Mouse (Mus musculus): ENCODE data around the gene Zfp639. TPM values are rescaled to one million over a fixed set of nuclear protein-coding genes. Genes with fewer than 3 reads are reported as not detected.

Zfp639 gene
- polyA plus RNA-seq, 1 experiment from 2014 or later = 36.0 TPM

DNA sequence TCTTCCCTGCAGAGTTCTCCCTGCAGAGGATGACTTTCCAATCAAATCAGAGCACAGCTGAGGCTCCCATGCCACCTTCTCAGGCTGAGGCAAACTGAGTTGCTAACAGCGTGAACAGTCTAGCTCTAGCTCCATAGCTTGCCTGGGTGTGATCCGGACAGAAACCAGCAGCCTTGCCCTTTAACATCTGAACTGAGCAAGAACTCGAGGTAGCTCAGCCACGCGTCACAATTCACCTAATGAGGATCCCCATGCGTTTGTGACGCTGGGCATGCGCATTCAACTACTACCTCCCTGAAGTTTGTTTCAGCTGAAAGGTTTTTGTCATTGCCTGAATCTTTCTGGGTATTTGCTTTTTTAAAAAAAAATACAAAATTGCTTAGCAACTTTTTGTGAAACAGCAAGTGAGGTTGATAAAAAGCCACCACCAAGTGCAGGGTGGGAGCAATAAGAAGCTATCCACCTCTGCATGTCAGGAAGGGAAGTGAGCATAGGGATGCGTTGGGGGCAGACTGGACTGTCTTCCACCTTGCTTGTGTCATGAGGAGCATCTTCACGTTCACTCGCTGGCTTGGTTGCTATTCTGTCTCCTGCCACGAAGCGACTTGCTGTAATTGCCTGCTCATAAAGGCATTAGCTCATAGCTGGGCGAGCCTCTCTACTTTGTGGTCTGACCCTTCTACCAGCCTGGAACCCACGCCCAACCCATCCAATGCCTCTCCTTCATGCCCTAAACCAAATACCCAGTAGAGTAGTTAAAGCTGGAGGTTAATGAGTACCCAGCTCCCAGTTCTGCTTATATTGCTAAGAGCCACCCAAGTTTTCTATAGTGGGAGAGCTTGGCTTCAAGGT is 19.8 kb upstream of the Zfp639 start:
- H3K4me3 ChIP-seq = no peak overlapping the region
- H3K9ac ChIP-seq = no peak overlapping the region
- H3K36me3 ChIP-seq = no peaks in the 10 kb centered on the region
- no peak overlapping the region for H3K27ac ChIP-seq
- H3K4me1 ChIP-seq = no peaks in the 10 kb centered on the region
- H3K27me3 ChIP-seq = no peaks in the 10 kb centered on the region
- H3K9me3 ChIP-seq = no peaks in the 10 kb centered on the region
- WGBS = 74% methylated on average over 15 of the region's 15 CpGs
- no peak for ATAC-seq (ENCODE audit: insufficient number of reproducible peaks, low FRiP score, low TSS enrichment, low read depth)
- no peak overlapping the region for H3K4me2 ChIP-seq

DNA sequence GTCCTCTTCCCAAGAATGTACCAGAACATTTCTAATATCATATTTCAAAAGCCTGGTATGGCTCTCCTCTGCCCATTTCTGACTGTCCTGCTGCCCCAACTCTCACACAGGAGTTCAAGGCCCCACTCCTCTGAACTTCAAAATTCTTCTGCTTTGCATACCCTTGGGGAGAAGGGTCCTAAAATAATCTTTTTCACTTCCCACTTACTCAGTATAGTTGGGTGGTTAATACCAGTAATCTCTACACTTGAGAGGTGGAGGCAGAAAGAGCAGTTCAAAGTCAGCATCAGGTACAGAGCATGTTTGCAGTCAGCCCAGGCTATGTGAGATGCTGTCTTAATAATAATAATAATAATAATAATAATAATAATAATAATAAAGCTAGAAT is 19.1 kb upstream of the Zfp639 start:
- Histone ChIP-seq H3K4me3 (no peak overlapping the region), H3K4me1 (no peaks in the 10 kb centered on the region), H3K36me3 (no peaks in the 10 kb centered on the region), H3K27ac (no peak overlapping the region), H3K4me2 (no peak overlapping the region), H3K9ac (no peak overlapping the region), H3K9me3 (no peaks in the 10 kb centered on the region), H3K27me3 (no peaks in the 10 kb centered on the region)
- no peak for ATAC-seq (ENCODE audit: insufficient number of reproducible peaks, low FRiP score, low TSS enrichment, low read depth)

DNA sequence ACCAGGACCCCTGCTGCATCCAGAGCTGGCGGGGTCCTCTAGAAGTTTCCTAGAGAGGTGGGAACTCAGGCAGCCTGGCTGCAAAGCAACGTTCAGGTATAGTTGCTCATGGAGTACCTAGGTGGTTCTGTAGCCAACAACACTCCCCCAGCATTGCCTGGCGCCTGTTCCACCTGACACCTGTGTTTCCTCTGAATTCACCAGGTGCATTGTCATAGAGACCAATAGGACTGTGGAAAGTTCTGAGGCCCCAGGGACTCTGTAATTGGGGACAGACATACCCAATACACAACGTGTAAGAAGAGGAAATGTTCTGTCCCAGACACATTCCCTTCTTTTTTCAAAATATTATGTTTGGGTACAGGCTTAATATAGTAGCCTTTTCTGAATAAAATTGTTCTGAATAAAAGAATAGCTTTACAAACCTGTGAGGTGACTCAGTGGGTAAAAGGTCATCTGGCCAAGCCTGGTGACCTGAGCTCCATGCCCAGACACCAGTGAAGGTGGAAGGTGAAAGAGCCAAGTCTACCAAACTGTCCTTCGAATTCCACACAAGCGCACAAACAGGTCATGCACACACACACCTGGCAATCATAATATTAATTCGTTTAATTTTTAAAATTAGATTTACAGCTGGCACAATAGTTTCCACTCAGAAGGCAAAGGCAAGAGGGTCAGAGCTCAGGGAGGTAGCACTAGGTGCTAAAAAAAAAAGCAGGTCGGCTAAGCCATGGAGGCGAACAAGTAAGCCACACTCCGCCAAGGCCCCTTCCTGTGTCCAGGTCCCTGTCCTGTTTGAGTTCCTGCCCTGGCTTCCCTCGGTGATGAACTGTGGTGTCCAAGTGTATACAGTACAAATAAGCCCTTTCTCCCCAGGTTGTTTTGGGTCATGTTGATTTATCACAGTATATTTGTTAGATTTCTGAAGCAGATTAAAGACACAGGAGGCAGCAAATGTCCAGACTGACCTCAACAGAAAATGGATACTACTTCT is 17.7 kb upstream of the Zfp639 start, which contains the start of gene Kcnmb3:
Kcnmb3 (minus strand) TSS at position 135 of the 994 bp plus-strand sequence.
- Histone ChIP-seq H3K27me3 (no peaks in the 10 kb centered on the region), H3K9me3 (no peaks in the 10 kb centered on the region), H3K36me3 (no peaks in the 10 kb centered on the region), H3K4me3 (no peak within 1 kb of the TSS), H3K9ac (no peak within 1 kb of the TSS), H3K4me1 (no peaks in the 10 kb centered on the region), H3K27ac (no peak within 1 kb of the TSS), H3K4me2 (no peak within 1 kb of the TSS)
- 71% methylated on average over 11 of the region's 11 CpGs for WGBS
- no peak for ATAC-seq (ENCODE audit: insufficient number of reproducible peaks, low FRiP score, low TSS enrichment, low read depth)

DNA sequence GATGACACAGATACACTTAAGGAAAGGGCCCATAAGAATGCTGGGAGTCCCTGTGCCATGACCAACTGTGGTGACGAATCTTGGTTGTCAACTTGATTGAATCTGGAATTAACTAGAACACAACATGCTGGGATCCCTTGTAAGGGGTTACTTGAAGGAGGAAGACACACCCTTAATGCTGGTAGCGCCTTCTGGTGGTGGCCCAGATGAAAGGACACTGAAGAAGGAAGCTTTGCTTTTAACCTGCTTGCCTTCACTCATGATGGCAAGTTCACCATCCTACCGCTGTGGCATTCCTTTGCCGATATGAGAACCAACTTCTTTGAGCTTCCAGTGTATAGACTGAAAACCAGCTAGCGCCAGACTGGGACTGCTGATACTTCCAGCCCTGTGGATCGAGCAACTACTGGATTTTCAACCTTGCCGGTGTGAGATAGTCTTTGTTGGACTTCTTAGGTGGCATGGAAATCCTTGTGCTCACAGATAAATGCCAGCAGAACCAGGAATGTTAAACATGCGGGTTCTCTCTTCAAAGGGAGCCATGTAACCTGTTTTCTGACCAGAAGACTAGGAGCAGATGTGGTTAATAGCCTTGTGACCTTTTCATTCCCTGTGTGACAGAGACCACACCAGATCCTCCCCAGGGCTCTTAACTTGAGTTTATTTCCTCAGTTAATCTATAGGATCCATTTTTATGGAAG is 15.5 kb upstream of the Zfp639 start:
- Histone ChIP-seq H3K27me3 (no peaks in the 10 kb centered on the region), H3K36me3 (no peaks in the 10 kb centered on the region), H3K4me1 (no peaks in the 10 kb centered on the region), H3K9me3 (no peaks in the 10 kb centered on the region), H3K4me3 (no peak overlapping the region), H3K4me2 (no peak overlapping the region), H3K9ac (no peak overlapping the region), H3K27ac (no peak overlapping the region)
- WGBS = 75% methylated on average over 8 of the region's 8 CpGs
- no peak for ATAC-seq (ENCODE audit: insufficient number of reproducible peaks, low FRiP score, low TSS enrichment, low read depth)

GRCm38 (mm10) chr3:32495088-32495770 is 14.8 kb upstream of the Zfp639 start:
- Histone ChIP-seq H3K4me1 (no peaks in the 10 kb centered on the region), H3K36me3 (no peaks in the 10 kb centered on the region), H3K9me3 (no peaks in the 10 kb centered on the region), H3K4me3 (no peak overlapping the region), H3K4me2 (no peak overlapping the region), H3K9ac (no peak overlapping the region), H3K27me3 (no peaks in the 10 kb centered on the region), H3K27ac (no peak overlapping the region)
- 54% methylated on average over 8 of the region's 8 CpGs for WGBS
- ATAC-seq (ENCODE audit: insufficient number of reproducible peaks, low FRiP score, low TSS enrichment, low read depth) = no peak

DNA sequence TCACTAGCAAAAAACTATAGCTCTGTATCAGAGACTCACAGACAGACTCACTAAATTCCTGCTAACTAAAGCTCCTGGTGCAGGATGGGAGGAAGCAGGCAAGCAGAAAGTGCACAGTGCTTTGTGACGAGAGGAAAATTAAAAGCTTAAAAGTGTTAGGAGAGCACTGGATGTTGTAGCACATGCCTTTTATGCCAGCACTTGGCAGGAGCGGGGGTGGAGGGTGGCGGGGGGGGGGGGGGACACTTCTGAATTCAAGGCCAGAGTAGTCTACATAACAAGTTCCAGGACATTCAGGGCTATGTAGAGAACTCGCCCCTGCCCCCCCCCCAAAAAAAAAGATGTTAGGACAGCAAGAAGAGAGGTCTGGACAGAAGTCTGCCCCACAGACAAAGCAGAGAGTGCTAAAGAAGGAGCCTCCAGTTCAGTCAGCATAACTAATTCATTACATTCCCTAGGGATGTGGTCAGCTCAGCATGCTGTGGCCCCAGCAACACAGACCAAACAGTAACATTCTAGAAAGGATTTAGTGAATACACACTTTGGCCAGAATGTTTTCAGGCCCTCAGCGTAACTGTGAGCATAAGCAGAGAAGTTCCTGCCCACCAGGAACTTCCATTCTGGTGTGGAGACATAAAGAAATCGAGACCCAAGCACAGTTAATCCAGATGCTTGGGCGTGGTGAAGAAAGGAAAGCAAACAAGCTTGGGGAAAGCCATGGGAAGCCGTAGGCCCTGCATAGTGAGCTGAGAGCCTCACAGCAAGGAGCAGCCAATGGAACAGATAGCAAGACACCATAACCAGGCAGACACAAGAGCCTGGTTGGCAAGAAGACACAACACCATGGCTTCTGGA is 14.0 kb upstream of the Zfp639 start:
- Histone ChIP-seq H3K4me1 (no peaks in the 10 kb centered on the region), H3K36me3 (no peaks in the 10 kb centered on the region), H3K27me3 (no peaks in the 10 kb centered on the region), H3K4me3 (no peak overlapping the region), H3K9me3 (no peaks in the 10 kb centered on the region), H3K4me2 (no peak overlapping the region), H3K27ac (no peak overlapping the region), H3K9ac (no peak overlapping the region)
- WGBS = 50% methylated on average over 8 of the region's 8 CpGs
- no peak for ATAC-seq (ENCODE audit: insufficient number of reproducible peaks, low FRiP score, low TSS enrichment, low read depth)

- Histone ChIP-seq H3K36me3 (no peaks in the 10 kb centered on the region), H3K4me3 (no peak overlapping the region), H3K4me1 (no peaks in the 10 kb centered on the region), H3K4me2 (no peak overlapping the region), H3K9me3 (no peaks in the 10 kb centered on the region), H3K27ac (no peak overlapping the region), H3K9ac (no peak overlapping the region), H3K27me3 (no peaks in the 10 kb centered on the region)
- ATAC-seq (ENCODE audit: insufficient number of reproducible peaks, low FRiP score, low TSS enrichment, low read depth) = no peak
- 92% methylated on average over 1 of the region's 1 CpGs for WGBS
These were observed 13.4 kb upstream of the Zfp639 start for GRCm38 (mm10) chr3:32496711-32497070.

- Histone ChIP-seq H3K4me2 (no peak overlapping the region), H3K36me3 (no peaks in the 10 kb centered on the region), H3K9ac (no peak overlapping the region), H3K4me3 (no peak overlapping the region), H3K9me3 (no peaks in the 10 kb centered on the region), H3K4me1 (no peaks in the 10 kb centered on the region), H3K27ac (no peak overlapping the region), H3K27me3 (no peaks in the 10 kb centered on the region)
- no peak for ATAC-seq (ENCODE audit: insufficient number of reproducible peaks, low FRiP score, low TSS enrichment, low read depth)
- 93% methylated on average over 2 of the region's 2 CpGs for WGBS
These were observed 9.7 kb upstream of the Zfp639 start for GRCm38 (mm10) chr3:32500346-32500745.

DNA sequence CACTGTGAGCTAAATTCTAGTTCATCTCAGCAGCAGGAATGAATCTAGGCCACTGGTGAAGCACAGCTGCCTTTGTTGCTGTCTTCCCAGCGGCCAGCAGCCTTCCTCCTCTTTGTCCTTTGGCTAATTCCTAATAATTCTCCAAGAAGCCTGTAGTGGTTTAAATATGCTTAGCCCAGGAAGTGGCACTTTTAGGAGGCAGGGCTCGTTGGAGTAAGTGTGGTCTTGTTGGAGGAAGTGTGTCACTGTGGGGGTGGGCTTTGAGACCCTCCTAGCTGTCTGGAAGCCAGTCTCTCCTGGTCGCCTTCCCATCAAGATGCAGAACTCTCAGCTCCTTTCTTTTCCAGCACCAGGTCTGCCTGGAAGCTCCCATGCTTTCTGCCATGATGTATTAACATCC is 4.2 kb upstream of the Zfp639 start:
- WGBS = 65% methylated on average over 3 of the region's 3 CpGs
- no peak overlapping the region for H3K4me3 ChIP-seq
- H3K27me3 ChIP-seq = no peaks in the 10 kb centered on the region
- peaks cover 3% of the 10 kb centered on the region; the same call in 1 of the 2 replicates for H3K4me1 ChIP-seq
- H3K9ac ChIP-seq = no peak overlapping the region
- H3K4me2 ChIP-seq = no peak overlapping the region
- no peak overlapping the region for H3K27ac ChIP-seq
- no peaks in the 10 kb centered on the region for H3K36me3 ChIP-seq
- no peaks in the 10 kb centered on the region for H3K9me3 ChIP-seq
- no peak for ATAC-seq (ENCODE audit: insufficient number of reproducible peaks, low FRiP score, low TSS enrichment, low read depth)

- no peak overlapping the region for H3K9ac ChIP-seq
- no peaks in the 10 kb centered on the region for H3K9me3 ChIP-seq
- H3K4me1 ChIP-seq = peaks cover 8% of the 10 kb centered on the region
- H3K36me3 ChIP-seq = no peaks in the 10 kb centered on the region
- no peak overlapping the region for H3K4me2 ChIP-seq
- H3K4me3 ChIP-seq = no peak overlapping the region
- ATAC-seq (ENCODE audit: insufficient number of reproducible peaks, low FRiP score, low TSS enrichment, low read depth) = no peak
- no peaks in the 10 kb centered on the region for H3K27me3 ChIP-seq
- 47% methylated on average over 11 of the region's 11 CpGs for WGBS
- no peak overlapping the region for H3K27ac ChIP-seq
These were observed 3.5 kb upstream of the Zfp639 start for GRCm38 (mm10) chr3:32506366-32507225.
